Mouse (Mus musculus) bone marrow, adult 2 months (tissue): ENCODE measurements around the gene Bpifb4. TPM values are rescaled to one million over a fixed set of nuclear protein-coding genes. Genes with fewer than 3 reads are reported as not detected.

Experiments used
- H3K27ac ChIP-seq: fragments of 200-500 bp; 2 replicates; pipeline ENCODE4 v1.5.1; 2012; ENCODE audit warnings: low read depth, mild to moderate bottlenecking, control low read depth, inconsistent platforms, low read length; ENCODE audit not compliant: control insufficient read depth, poor library complexity, insufficient read depth
- H3K4me1 ChIP-seq: fragments of 200-500 bp; 2 replicates; pipeline ENCODE4 v1.6.1; 2011; ENCODE audit warnings: low read length; ENCODE audit not compliant: control insufficient read depth, insufficient read depth
- H3K4me3 ChIP-seq: fragments of 200-500 bp; replicated peaks from 2 replicates; pipeline ENCODE3; 2011; ENCODE audit warnings: mild to moderate bottlenecking, low read depth, low read length, control low read depth; ENCODE audit not compliant: control insufficient read depth
- CTCF ChIP-seq: fragments of 200-500 bp; IDR thresholded peaks from 2 replicates; pipeline ENCODE4 v1.5.1; 2011; ENCODE audit warnings: low read length, control low read depth; ENCODE audit not compliant: control insufficient read depth, insufficient read depth
- POLR2A ChIP-seq: fragments of 200-500 bp; IDR thresholded peaks from 2 replicates; pipeline ENCODE4 v1.6.1; 2011; ENCODE audit warnings: low read depth, mild to moderate bottlenecking, control low read depth, low read length, borderline replicate concordance; ENCODE audit not compliant: control insufficient read depth
- WGBS: fragments of 180-500 bp; shearing (Covaris S2); methylation state at CpG from one replicate; pipeline ENCODE4 v1.1.7; 2018; 5-methylcytosine and 5-hydroxymethylcytosine counted together
- polyA plus RNA-seq: library from polyadenylated mRNA; stranded (reverse); fragments of >200 nt; gene quantifications from 2 replicates; pipeline ENCODE4 v1.2.4, GENCODE M21; 2011; ENCODE audit warnings: low replicate concordance; ENCODE audit not compliant: missing spikeins, insufficient read depth, insufficient read length

Gene Bpifb4
- polyA plus RNA-seq: not detected in 2 replicates

- Histone ChIP-seq H3K27ac (no peak within 1 kb of the TSS), H3K4me1 (no peaks in the 10 kb centered on the region), H3K4me3 (no peak within 1 kb of the TSS)
- no peak for TF ChIP-seq CTCF
- TF ChIP-seq POLR2A: no peak
- 2% methylated on average over 5 of the region's 5 CpGs for WGBS
These were observed at the start of gene Bpifb4 for GRCm38 (mm10) chr2:153937843-153938242. Gene Bpifb4, plus strand, starts transcription at chr2:153938212.

- H3K4me1 ChIP-seq: no peaks in the 10 kb centered on the region
- no peak overlapping the region for H3K27ac ChIP-seq
- TF ChIP-seq POLR2A (no peak), CTCF (no peak)
- 71% methylated on average over 5 of the region's 5 CpGs for WGBS
- no peak overlapping the region for H3K4me3 ChIP-seq
These were observed 38.9 kb upstream of the Bpifb4 start for GRCm38 (mm10) chr2:153899111-153899510.

GRCm38 (mm10) chr2:153900088-153900487 lies 37.9 kb upstream of the Bpifb4 start, which contains the start of gene Bpifb6:
Gene Bpifb6, plus strand, starts transcription at chr2:153900388.
- Histone ChIP-seq H3K27ac (no peak within 1 kb of the TSS), H3K4me3 (no peak within 1 kb of the TSS), H3K4me1 (no peaks in the 10 kb centered on the region)
- 72% methylated on average over 4 of the region's 4 CpGs for WGBS
- TF ChIP-seq CTCF (no peak), POLR2A (no peak)

GRCm38 (mm10) chr2:153902726-153903125 lies 35.3 kb upstream of the Bpifb4 start:
- H3K27ac ChIP-seq: no peak overlapping the region
- H3K4me3 ChIP-seq: no peak overlapping the region
- H3K4me1 ChIP-seq: no peaks in the 10 kb centered on the region
- no peak for TF ChIP-seq CTCF
- 69% methylated on average over 6 of the region's 6 CpGs for WGBS

GRCm38 (mm10) chr2:153906626-153907025 lies 31.4 kb upstream of the Bpifb4 start:
- WGBS: 72% methylated on average over 4 of the region's 4 CpGs
- H3K4me3 ChIP-seq: no peak overlapping the region
- H3K4me1 ChIP-seq: no peaks in the 10 kb centered on the region
- TF ChIP-seq CTCF (no peak), POLR2A (no peak)
- no peak overlapping the region for H3K27ac ChIP-seq

GRCm38 (mm10) chr2:153914151-153914550 lies 23.9 kb upstream of the Bpifb4 start:
- Histone ChIP-seq H3K4me3 (no peak overlapping the region), H3K27ac (no peak overlapping the region), H3K4me1 (no peaks in the 10 kb centered on the region)
- TF ChIP-seq CTCF: no peak
- no peak for TF ChIP-seq POLR2A
- WGBS: 17% methylated on average over 5 of the region's 5 CpGs

- TF ChIP-seq POLR2A (no peak), CTCF (no peak)
- WGBS: 74% methylated on average over 8 of the region's 8 CpGs
These were observed 20.1 kb upstream of the Bpifb4 start, which contains the start of gene Bpifb3 for GRCm38 (mm10) chr2:153917930-153918329. Gene Bpifb3, plus strand, starts transcription at chr2:153918230.

GRCm38 (mm10) chr2:153921246-153921645 lies 16.8 kb upstream of the Bpifb4 start:
- H3K4me1 ChIP-seq: no peaks in the 10 kb centered on the region
- no peak overlapping the region for H3K27ac ChIP-seq
- H3K4me3 ChIP-seq: no peak overlapping the region
- TF ChIP-seq POLR2A (no peak), CTCF (no peak)
- WGBS: 78% methylated on average over 6 of the region's 6 CpGs

More at GRCm38 (mm10) chr2:153917930-153918329, 20.1 kb upstream of the Bpifb4 start, which contains the start of gene Bpifb3:
- Histone ChIP-seq H3K27ac (no peak within 1 kb of the TSS), H3K4me1 (no peaks in the 10 kb centered on the region), H3K4me3 (no peak within 1 kb of the TSS)

GRCm38 (mm10) chr2:153929871-153930413 lies 8.1 kb upstream of the Bpifb4 start:
- H3K4me3 ChIP-seq: no peak overlapping the region
- H3K4me1 ChIP-seq: no peaks in the 10 kb centered on the region
- TF ChIP-seq CTCF: peak; percentile 94
- no peak for TF ChIP-seq POLR2A
- 30% methylated on average over 3 of the region's 3 CpGs for WGBS
- no peak overlapping the region for H3K27ac ChIP-seq
